Mouse (Mus musculus) hindbrain, embryonic 16.5 days (tissue): ENCODE measurements around the gene Rock2. TPM values are rescaled to one million over a fixed set of nuclear protein-coding genes. Genes with fewer than 3 reads are reported as not detected.

Source experiments
- ATAC-seq: fragments of 200-750 bp; cut with Nextera tagmentation; 2 replicates; pipeline ENCODE4 v1.8.0; 2017; ENCODE audit warnings: moderate TSS enrichment, moderate library complexity
- H3K27ac ChIP-seq: fragments of 300-500 bp; sonication (generic); 2 replicates; pipeline ENCODE4 v1.5.1; 2014; ENCODE audit warnings: low read depth, mild to moderate bottlenecking, control low read depth, low read length, moderate library complexity
- H3K27me3 ChIP-seq: fragments of 300-500 bp; sonication (generic); replicated peaks from 2 replicates; pipeline ENCODE4 v1.6.1; 2014; ENCODE audit warnings: low read length; ENCODE audit not compliant: control insufficient read depth, insufficient read depth
- H3K36me3 ChIP-seq: fragments of 300-500 bp; sonication (generic); 2 replicates; pipeline ENCODE4 v1.6.1; 2014; ENCODE audit warnings: mild to moderate bottlenecking, low read length, moderate library complexity, mixed read lengths; ENCODE audit not compliant: control insufficient read depth, insufficient read depth
- H3K4me1 ChIP-seq: fragments of 300-500 bp; sonication (generic); 2 replicates; pipeline ENCODE4 v1.6.1; 2014; ENCODE audit warnings: low read depth, low read length; ENCODE audit not compliant: control insufficient read depth, insufficient read depth
- H3K4me2 ChIP-seq: fragments of 300-500 bp; sonication (generic); 2 replicates; pipeline ENCODE4 v1.6.1; 2014; ENCODE audit warnings: mild to moderate bottlenecking, low read length, control low read depth, moderate library complexity
- H3K4me3 ChIP-seq: fragments of 300-500 bp; sonication (generic); 2 replicates; pipeline ENCODE4 v1.5.1; 2014; ENCODE audit warnings: mild to moderate bottlenecking, low read length, control low read depth, moderate library complexity
- H3K9ac ChIP-seq: fragments of 300-500 bp; sonication (generic); 2 replicates; pipeline ENCODE4 v1.6.1; 2014; ENCODE audit warnings: low read depth, mild to moderate bottlenecking, control low read depth, low read length, moderate library complexity
- H3K9me3 ChIP-seq: fragments of 300-500 bp; sonication (generic); 2 replicates; pipeline ENCODE4 v1.6.1; 2014; ENCODE audit warnings: mild to moderate bottlenecking, low read length, moderate library complexity; ENCODE audit not compliant: control insufficient read depth
- WGBS: fragments of 180-500 bp; shearing (Covaris S2); extraction: QIAGEN DNeasy Blood & Tissue Kit; methylation state at CpG from one replicate; pipeline ENCODE4 v1.1.7; 2014; 5-methylcytosine and 5-hydroxymethylcytosine counted together
- polyA plus RNA-seq: library from polyadenylated mRNA; unstranded; fragments of >200 nt; fragmentation: Nextera tagmentation; extraction: Ambion mirVana; gene quantifications from 2 replicates; pipeline ENCODE4 v1.2.1, GENCODE M21; 2015

The Rock2 gene
- polyA plus RNA-seq, 1 experiment from 2014 or later = 9.6 TPM

DNA sequence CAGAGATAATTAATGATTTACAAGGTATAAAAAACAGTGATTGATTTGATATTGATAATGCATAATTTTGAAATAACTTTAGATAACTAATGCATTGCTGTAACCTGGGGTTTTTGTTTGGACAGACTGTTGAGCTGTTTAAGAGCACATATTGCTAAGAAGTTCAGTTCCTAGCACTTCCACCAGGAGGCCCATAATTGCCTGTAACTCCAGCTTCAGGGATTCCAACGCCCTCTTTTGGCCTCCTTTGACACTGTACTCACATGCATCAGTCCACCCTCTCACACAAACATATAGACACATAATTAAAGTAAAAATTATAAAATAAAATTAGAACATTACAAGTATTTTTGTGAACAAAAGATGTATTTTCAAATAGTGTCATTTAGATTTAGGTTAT is 64.2 kb downstream of the Rock2 start:
- Histone ChIP-seq H3K36me3 (peaks cover 28% of the 10 kb centered on the region), H3K4me3 (no peak overlapping the region), H3K4me1 (no peaks in the 10 kb centered on the region), H3K27ac (no peak overlapping the region), H3K9me3 (no peaks in the 10 kb centered on the region), H3K4me2 (no peak overlapping the region), H3K9ac (no peak overlapping the region), H3K27me3 (no peaks in the 10 kb centered on the region)
- 57% methylated on average over 1 of the region's 1 CpGs for WGBS
- ATAC-seq = no peak

DNA sequence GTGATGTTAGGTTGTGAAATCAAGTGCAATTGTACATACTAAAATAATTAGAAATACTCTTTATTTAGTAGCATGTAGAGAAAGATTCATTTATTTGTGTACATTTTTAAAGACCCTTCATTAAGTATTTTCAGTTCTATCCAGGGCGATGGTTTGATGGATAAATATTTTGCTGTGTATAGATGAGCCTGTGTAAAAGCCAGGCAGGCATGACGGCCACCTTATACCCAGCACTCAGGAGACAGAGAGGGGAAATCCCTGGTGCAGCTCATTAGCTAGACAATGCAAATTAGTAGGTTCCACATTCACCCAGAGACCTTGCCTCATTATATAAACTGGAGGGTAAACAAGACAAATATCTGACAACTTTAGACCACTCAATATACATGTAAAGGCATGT is 68.7 kb downstream of the Rock2 start:
- no peak overlapping the region for H3K4me2 ChIP-seq
- H3K36me3 ChIP-seq = peaks cover 25% of the 10 kb centered on the region
- no peak overlapping the region for H3K27ac ChIP-seq
- H3K4me3 ChIP-seq = no peak overlapping the region
- no peak overlapping the region for H3K9ac ChIP-seq
- H3K27me3 ChIP-seq = no peaks in the 10 kb centered on the region
- no peak for ATAC-seq
- H3K4me1 ChIP-seq = no peaks in the 10 kb centered on the region
- H3K9me3 ChIP-seq = no peaks in the 10 kb centered on the region
- 57% methylated on average over 2 of the region's 2 CpGs for WGBS

DNA sequence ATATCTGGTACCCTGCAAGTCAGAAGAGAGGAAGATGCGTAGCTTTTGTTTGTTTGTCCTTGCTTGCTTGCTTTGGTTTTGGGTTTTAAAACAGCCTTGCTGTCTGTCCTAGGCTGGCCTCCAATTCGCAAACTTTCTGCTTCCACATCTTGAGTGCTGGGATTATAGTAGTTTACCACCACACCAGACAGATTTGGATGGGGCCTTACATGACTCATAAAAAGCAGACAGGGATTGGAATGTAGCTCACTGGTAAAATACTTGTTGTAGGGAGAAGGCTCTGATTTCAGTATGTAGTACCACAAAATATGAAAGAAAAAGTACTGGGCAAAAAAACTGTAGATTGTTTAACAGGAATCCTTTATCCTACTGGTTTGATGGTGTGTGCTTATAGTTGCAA is 72.1 kb downstream of the Rock2 start:
- Histone ChIP-seq H3K9ac (no peak overlapping the region), H3K36me3 (peaks cover 12% of the 10 kb centered on the region), H3K4me1 (no peaks in the 10 kb centered on the region), H3K27me3 (no peaks in the 10 kb centered on the region), H3K9me3 (no peaks in the 10 kb centered on the region), H3K4me3 (no peak overlapping the region), H3K27ac (no peak overlapping the region), H3K4me2 (no peak overlapping the region)
- ATAC-seq = no peak
- 95% methylated on average over 2 of the region's 2 CpGs for WGBS

DNA sequence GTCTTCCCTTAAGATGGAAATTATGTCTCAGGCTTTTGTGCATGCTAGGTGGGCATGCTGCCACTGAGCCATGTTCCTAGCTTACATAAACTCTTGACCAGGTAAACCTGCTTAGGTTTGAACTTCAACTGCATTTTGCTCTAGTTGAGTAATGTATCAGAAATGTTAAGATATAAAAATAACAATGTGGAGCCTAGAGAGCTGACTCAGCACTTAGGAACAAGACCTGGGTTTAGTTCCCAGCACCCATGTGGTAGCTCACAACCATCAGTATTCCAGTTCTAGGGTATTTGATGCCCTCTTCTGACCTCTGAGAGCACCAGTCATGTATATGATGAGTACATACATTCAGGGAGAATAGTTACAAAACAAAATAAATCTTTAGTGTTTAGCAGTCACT is 82.4 kb downstream of the Rock2 start:
- ATAC-seq = no peak
- no peaks in the 10 kb centered on the region for H3K9me3 ChIP-seq
- no peaks in the 10 kb centered on the region for H3K4me1 ChIP-seq
- H3K36me3 ChIP-seq = peaks cover 44% of the 10 kb centered on the region
- no peak overlapping the region for H3K9ac ChIP-seq
- H3K4me2 ChIP-seq = no peak overlapping the region
- H3K27ac ChIP-seq = no peak overlapping the region
- no peak overlapping the region for H3K4me3 ChIP-seq
- H3K27me3 ChIP-seq = no peaks in the 10 kb centered on the region

DNA sequence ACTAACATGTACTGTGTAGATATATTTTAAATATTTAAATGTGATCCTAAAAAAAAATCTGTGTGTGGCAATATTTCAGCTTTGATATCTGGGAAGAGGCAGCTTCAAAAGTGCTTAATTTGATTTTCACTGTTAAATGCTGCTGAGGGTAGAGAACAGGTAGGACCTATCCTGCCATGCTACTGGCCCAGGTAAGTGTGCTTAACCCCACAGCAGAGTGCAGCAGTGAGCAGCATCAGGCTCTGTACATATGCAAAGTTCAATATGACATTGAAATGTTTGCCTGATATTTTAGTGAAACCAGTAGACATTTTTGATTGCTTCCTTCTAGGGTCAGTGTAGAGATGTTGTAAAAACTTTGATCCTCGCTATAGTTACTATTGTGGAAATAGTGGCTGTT is 91.1 kb downstream of the Rock2 start:
- 92% methylated on average over 1 of the region's 1 CpGs for WGBS
- ATAC-seq = no peak

DNA sequence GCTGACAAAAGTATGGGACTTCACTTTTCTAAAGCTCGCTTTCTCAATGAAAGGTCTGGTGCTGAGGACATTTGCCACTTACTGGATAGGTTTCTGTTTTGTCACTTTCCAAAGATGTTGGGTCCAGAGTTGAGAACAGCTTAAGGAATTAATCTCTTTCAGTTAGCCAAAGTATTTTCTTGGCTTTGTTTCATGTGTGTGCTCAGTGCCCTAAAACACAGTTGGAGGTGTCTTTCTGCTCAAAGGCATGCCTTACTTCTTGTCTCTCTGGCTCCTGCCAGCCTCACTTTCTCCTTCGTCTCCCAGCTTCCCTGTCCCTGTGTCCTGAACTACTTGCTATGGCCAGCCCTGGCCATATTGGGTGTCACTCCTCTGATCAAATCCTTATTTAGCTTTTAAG is 96.7 kb downstream of the Rock2 start:
- ATAC-seq = no peak
- Histone ChIP-seq H3K27me3 (no peaks in the 10 kb centered on the region), H3K4me1 (no peaks in the 10 kb centered on the region), H3K9me3 (no peaks in the 10 kb centered on the region), H3K27ac (no peak overlapping the region), H3K9ac (no peak overlapping the region), H3K4me2 (no peak overlapping the region), H3K36me3 (no peaks in the 10 kb centered on the region), H3K4me3 (no peak overlapping the region)
- WGBS = 91% methylated on average over 2 of the region's 2 CpGs

More for the DNA sequence above, 91.1 kb downstream of the Rock2 start:
- Histone ChIP-seq H3K27ac (no peak overlapping the region), H3K4me3 (no peak overlapping the region), H3K4me2 (no peak overlapping the region), H3K27me3 (no peaks in the 10 kb centered on the region), H3K4me1 (no peaks in the 10 kb centered on the region), H3K36me3 (no peaks in the 10 kb centered on the region), H3K9ac (no peak overlapping the region), H3K9me3 (no peaks in the 10 kb centered on the region)

DNA sequence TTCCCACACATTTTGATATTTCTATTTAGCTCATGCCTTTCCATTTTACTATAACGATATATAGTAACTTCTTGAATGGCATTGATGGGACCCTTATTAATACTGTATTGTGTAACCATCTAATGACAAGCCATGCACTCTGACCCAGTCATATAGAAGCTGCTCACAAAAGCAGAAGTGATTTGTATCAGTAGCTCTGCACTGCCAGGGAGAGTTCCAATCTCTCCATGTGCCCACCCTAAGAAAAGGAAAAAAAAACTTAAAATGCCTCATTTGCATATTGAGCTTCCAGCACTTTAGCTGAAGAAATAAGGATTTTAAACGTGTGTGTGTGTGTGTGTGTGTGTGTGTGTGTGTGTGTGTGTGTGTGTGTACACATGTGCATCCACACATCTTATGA is 97.7 kb downstream of the Rock2 start:
- no peaks in the 10 kb centered on the region for H3K27me3 ChIP-seq
- ATAC-seq = no peak
- H3K4me2 ChIP-seq = no peak overlapping the region
- H3K36me3 ChIP-seq = no peaks in the 10 kb centered on the region
- no peak overlapping the region for H3K4me3 ChIP-seq
- H3K4me1 ChIP-seq = no peaks in the 10 kb centered on the region
- no peak overlapping the region for H3K9ac ChIP-seq
- no peaks in the 10 kb centered on the region for H3K9me3 ChIP-seq
- H3K27ac ChIP-seq = no peak overlapping the region
- 83% methylated on average over 2 of the region's 2 CpGs for WGBS

DNA sequence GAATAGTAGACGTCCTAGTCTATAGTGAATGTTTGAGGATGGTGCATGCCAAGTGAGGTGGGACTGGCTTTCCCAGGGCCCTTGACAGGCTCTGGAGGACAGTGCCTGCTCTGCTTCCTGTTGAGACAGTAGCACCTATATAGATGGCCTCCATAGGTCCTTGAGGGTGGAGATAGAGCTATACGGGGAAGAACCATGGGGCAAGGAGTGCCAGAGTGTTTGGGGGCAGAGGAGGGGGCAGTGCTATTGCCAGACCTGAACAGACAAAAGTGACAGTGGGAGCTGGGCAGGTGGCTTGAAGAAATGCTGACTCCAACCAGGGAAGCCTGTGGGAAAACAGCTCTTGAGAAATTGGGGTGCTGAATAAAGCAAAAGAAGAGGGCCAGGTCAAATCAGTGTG is 99.6 kb downstream of the Rock2 start:
- Histone ChIP-seq H3K27ac (no peak overlapping the region), H3K36me3 (no peaks in the 10 kb centered on the region), H3K9ac (no peak overlapping the region), H3K4me2 (no peak overlapping the region), H3K27me3 (peaks cover 13% of the 10 kb centered on the region), H3K4me3 (no peak overlapping the region), H3K9me3 (no peaks in the 10 kb centered on the region), H3K4me1 (peaks cover under 1% of the 10 kb centered on the region)
- no peak for ATAC-seq
- 88% methylated on average over 2 of the region's 2 CpGs for WGBS

DNA sequence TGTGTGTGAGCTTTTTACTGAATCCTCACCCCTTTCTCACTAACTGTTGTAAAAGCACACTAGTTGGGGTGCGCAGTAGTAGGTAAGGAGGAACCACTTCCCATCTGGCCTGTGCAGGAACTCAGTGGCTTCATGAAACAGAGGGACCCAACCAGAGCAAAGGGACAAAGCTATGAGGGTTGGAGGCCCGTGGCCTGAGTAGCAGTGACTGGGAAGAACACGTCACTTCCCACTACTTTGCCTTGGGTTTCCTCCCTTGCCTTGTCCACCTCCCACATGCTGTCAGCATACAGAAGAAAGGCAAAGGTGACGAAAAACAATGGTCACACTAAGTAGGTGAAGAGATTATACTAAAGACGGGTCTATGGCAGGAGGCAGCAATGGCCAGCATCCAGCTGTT is 101.6 kb downstream of the Rock2 start:
- 90% methylated on average over 5 of the region's 5 CpGs for whole genome bisulfite sequencing
- no peaks in the 10 kb centered on the region for H3K36me3 ChIP-seq
- H3K27me3 ChIP-seq = peaks cover 23% of the 10 kb centered on the region
- H3K4me2 ChIP-seq = no peak overlapping the region
- H3K9ac ChIP-seq = no peak overlapping the region
- H3K27ac ChIP-seq = no peak overlapping the region
- no peak for ATAC-seq
- H3K4me1 ChIP-seq = peaks cover 6% of the 10 kb centered on the region
- H3K4me3 ChIP-seq = no peak overlapping the region
- no peaks in the 10 kb centered on the region for H3K9me3 ChIP-seq

DNA sequence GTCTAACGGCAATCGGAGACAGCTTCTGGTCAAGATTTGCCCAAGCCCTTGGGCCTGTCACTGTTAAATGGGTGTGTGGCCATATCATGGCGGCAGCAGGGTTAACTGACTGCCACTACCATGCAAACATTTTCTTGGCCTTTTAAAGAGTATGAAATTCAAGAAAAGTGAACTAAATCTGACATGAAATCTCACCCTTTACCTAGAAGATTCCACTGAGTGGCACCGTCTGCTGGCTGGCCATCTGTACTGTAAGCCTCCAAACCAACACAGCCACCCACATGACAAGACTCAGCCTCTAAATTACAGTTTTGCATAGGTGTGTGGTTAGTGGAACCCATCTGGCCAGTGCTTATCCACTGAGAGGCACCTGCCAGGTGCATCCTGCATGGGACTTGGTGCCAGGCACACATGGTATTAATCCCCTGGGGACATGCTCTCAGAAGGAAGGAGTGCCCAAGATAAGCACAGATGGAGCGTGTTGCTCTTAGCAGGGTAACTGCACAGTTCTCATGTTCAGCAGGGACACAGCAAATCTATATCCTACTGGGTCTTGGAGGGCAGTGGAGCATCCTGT is 102.3 kb downstream of the Rock2 start:
- WGBS = 96% methylated on average over 5 of the region's 5 CpGs
- Histone ChIP-seq H3K4me2 (no peak overlapping the region), H3K9ac (no peak overlapping the region), H3K4me3 (no peak overlapping the region), H3K36me3 (no peaks in the 10 kb centered on the region), H3K27ac (no peak overlapping the region), H3K9me3 (no peaks in the 10 kb centered on the region), H3K4me1 (peaks cover 6% of the 10 kb centered on the region), H3K27me3 (peaks cover 24% of the 10 kb centered on the region)
- ATAC-seq = no peak
